Mouse (Mus musculus): ENCODE results near the gene Cers6.

DNA sequence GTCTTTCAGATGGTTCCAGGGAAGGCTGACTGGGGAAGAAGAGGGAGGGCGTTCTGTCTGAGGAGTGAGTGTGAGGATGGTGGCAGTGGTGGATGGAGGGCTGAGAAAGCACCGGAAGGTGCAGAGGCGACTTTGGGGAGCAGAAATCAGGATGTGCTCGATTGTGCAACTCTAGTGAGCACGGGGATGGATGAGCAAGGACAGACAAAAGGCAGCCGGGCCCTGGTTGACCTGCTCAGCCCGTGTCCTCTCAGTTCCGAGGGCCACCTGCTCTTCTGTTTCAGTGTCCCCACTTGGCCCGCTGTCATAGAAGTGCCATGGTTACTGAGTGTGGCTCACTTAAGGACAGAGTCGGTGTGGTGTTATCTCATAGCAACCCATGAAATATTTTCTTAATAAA lies 99.4 kb downstream of the Cers6 start:
- no peak for TF ChIP-seq CTCF (IDR thresholded peaks at IDR 0.05; ENCODE audit: low read depth, low read length)
- TF ChIP-seq POLR2A (IDR thresholded peaks at IDR 0.05; ENCODE audit: extremely low read depth, insufficient read depth, low read length) = no peak

All from liver, adult 2 months (tissue).